Mouse (Mus musculus): ENCODE measurements around the gene Lamtor2. TPM values are rescaled to one million over a fixed set of nuclear protein-coding genes. Genes with fewer than 3 reads are reported as not detected.
A peak's percentile ranks its signal among the peaks of the same experiment; 100 is the strongest.

Gene Lamtor2
- polyA plus RNA-seq, 1 experiment from 2014 or later = 194 TPM

DNA sequence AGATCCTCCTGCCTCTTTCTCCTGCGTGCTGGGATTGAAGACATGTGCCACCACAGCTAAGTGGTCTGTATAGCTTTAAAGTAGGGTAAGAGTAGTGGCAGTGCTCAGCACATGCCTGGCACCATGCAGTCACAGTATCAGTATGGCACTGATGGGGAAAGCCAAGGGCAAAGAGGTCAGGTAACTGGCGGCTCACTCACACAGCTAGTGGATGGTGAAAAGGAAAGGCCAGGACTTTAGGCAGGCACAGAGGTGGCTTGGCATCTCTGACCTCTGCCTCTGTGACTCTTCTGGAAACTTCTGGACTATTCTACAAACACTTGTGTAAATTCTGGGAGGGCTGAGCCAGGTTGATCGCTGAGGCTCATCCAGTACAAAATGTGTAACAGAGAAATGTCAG is 13.2 kb upstream of the Lamtor2 start:
- Histone ChIP-seq H3K27ac (no peak overlapping the region), H3K4me2 (no peak overlapping the region), H3K4me1 (no peaks in the 10 kb centered on the region), H3K27me3 (no peaks in the 10 kb centered on the region), H3K9ac (no peak overlapping the region), H3K4me3 (no peak overlapping the region), H3K9me3 (no peaks in the 10 kb centered on the region), H3K36me3 (peaks cover 92% of the 10 kb centered on the region)
- 81% methylated on average over 3 of the region's 3 CpGs for WGBS
- no peak for ATAC-seq (ENCODE audit: insufficient number of reproducible peaks, low FRiP score, low TSS enrichment, low read depth)

DNA sequence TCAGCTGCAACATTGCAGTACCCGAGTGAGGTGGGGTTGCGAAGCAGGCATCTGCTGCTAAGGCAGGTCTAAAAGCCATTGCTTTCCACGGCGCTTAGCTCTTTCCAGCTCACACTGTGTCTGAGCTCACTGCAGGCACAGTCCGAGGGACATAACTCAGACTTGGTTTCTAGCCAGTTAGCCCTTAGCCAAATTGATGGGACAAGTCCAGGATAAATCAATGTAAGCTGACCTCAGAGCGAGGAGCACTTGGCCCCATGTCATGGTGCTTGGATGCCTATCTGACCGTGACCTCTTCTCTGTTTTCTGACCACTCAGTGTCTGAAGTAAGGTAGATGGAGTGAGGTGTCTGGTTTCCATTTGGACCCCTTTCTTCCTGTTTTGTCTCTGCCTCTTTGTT is 11.1 kb upstream of the Lamtor2 start:
- Histone ChIP-seq H3K9ac (no peak overlapping the region), H3K36me3 (peaks cover 98% of the 10 kb centered on the region), H3K27me3 (no peaks in the 10 kb centered on the region), H3K4me1 (no peaks in the 10 kb centered on the region), H3K4me3 (no peak overlapping the region), H3K4me2 (no peak overlapping the region), H3K9me3 (no peaks in the 10 kb centered on the region), H3K27ac (no peak overlapping the region)
- ATAC-seq (ENCODE audit: insufficient number of reproducible peaks, low FRiP score, low TSS enrichment, low read depth) = no peak
- 86% methylated on average over 7 of the region's 7 CpGs for WGBS

DNA sequence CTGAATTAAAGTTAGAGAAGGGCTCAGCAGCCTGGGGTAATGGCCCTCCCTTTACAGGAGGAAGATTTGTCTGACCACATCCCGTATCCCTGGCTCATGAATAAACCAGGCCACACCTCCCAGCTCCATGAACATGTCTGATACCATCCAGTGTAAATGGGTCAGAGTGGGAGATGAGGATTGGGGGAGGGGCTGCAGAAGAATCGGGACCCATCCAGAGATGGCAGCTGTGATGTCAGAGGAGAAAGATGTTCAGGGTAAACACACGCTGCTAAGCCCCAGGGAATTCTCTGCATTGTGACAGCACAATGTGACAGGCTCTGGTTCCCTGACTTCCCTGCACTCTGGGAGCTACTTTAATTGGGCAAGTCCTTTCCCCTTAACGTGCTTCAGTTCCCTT is 10.6 kb upstream of the Lamtor2 start:
- Histone ChIP-seq H3K4me3 (no peak overlapping the region), H3K9ac (no peak overlapping the region), H3K27me3 (no peaks in the 10 kb centered on the region), H3K9me3 (no peaks in the 10 kb centered on the region), H3K4me2 (no peak overlapping the region), H3K36me3 (peaks cover 98% of the 10 kb centered on the region), H3K27ac (no peak overlapping the region), H3K4me1 (no peaks in the 10 kb centered on the region)
- no peak for ATAC-seq (ENCODE audit: insufficient number of reproducible peaks, low FRiP score, low TSS enrichment, low read depth)
- 82% methylated on average over 4 of the region's 4 CpGs for WGBS

DNA sequence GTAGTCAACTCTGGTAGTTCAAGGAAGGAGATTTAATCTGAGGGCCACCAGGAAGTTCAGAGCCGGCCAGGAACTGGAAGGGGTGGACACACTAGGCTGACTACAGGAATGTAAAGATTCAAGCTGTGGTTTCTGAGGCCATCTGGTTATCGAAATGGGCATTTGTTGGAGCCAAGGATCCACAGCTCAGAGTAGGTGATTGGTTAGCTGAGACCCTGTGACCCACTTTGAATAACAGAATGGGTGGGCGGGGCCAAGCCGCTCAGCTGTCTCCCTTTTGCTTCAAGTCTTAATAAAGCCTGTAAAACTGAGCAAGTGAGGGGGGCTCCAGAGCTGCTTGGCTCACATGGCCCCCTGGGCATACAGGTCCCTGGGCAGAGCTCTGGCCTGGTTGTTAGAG is 9.1 kb upstream of the Lamtor2 start:
- Histone ChIP-seq H3K4me1 (no peaks in the 10 kb centered on the region), H3K36me3 (peaks cover 98% of the 10 kb centered on the region), H3K4me2 (no peak overlapping the region), H3K9me3 (no peaks in the 10 kb centered on the region), H3K27me3 (no peaks in the 10 kb centered on the region), H3K4me3 (no peak overlapping the region), H3K9ac (no peak overlapping the region), H3K27ac (no peak overlapping the region)
- no peak for ATAC-seq (ENCODE audit: insufficient number of reproducible peaks, low FRiP score, low TSS enrichment, low read depth)
- WGBS = 70% methylated on average over 4 of the region's 4 CpGs

GRCm38 (mm10) chr3:88559596-88559995 is 6.7 kb upstream of the Lamtor2 start:
- Histone ChIP-seq H3K9ac (no peak overlapping the region), H3K27ac (no peak overlapping the region), H3K9me3 (no peaks in the 10 kb centered on the region), H3K4me3 (no peak overlapping the region), H3K4me1 (peaks cover 12% of the 10 kb centered on the region), H3K27me3 (no peaks in the 10 kb centered on the region), H3K4me2 (no peak overlapping the region), H3K36me3 (peaks cover 92% of the 10 kb centered on the region)
- no peak for ATAC-seq (ENCODE audit: insufficient number of reproducible peaks, low FRiP score, low TSS enrichment, low read depth)
- WGBS = 91% methylated on average over 9 of the region's 9 CpGs

DNA sequence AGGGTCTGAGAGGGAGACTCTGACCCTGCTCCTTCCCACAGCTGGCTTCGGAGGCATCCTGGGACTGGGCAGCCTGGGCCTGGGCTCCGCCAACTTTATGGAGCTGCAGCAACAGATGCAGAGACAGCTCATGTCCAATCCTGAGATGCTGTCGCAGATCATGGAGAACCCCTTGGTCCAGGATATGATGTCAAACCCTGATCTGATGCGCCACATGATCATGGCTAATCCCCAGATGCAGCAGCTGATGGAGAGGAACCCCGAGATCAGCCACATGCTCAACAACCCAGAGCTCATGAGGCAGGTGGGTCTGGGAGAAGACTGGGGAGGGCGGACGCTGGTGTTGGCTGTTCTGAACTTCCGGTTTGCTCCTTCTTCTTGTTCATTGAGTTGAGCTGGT is 3.7 kb upstream of the Lamtor2 start:
- Histone ChIP-seq H3K9me3 (no peaks in the 10 kb centered on the region), H3K27me3 (no peaks in the 10 kb centered on the region), H3K4me2 (no peak overlapping the region), H3K4me3 (no peak overlapping the region), H3K4me1 (peaks cover 22% of the 10 kb centered on the region), H3K36me3 (peaks cover 62% of the 10 kb centered on the region), H3K27ac (no peak overlapping the region), H3K9ac (no peak overlapping the region)
- no peak for ATAC-seq (ENCODE audit: insufficient number of reproducible peaks, low FRiP score, low TSS enrichment, low read depth)
- WGBS = 96% methylated on average over 8 of the region's 8 CpGs

- no peak overlapping the region for H3K27ac ChIP-seq
- peaks cover 26% of the 10 kb centered on the region for H3K4me1 ChIP-seq
- WGBS = 94% methylated on average over 6 of the region's 6 CpGs
- no peaks in the 10 kb centered on the region for H3K9me3 ChIP-seq
- no peak overlapping the region for H3K4me3 ChIP-seq
- H3K9ac ChIP-seq = no peak overlapping the region
- no peak for ATAC-seq (ENCODE audit: insufficient number of reproducible peaks, low FRiP score, low TSS enrichment, low read depth)
- no peak overlapping the region for H3K4me2 ChIP-seq
- peaks cover 53% of the 10 kb centered on the region for H3K36me3 ChIP-seq
- H3K27me3 ChIP-seq = no peaks in the 10 kb centered on the region
Measured at GRCm38 (mm10) chr3:88555731-88556130, 2.9 kb upstream of the Lamtor2 start.

DNA sequence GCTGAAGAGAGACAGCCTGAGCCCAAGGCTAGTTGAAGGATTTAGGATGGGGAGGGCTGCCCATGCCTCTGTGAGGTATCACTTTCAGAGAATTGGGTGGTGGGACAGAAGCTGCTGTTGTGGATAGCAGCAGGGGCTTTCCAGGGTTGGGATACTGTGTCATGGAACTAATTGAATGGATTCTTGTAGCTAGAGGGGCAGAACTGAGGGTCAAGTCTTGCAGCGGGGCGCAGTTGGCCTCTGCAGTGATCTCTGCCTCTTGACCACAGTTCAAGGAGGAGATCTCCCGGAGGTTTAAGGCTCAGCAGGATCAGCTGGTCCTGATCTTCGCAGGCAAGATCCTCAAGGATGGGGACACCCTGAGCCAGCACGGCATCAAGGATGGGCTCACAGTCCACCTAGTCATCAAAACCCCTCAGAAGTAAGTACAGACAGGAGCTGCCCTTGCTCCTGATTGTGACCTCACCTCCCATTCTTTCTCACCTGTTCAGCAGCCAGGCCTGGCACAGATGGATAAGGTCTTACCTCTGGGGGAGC is 2.3 kb upstream of the Lamtor2 start:
- WGBS = 85% methylated on average over 5 of the region's 5 CpGs

GRCm38 (mm10) chr3:88553880-88554586 is 1.2 kb upstream of the Lamtor2 start:
- H3K4me3 ChIP-seq = peak overlapping the region; percentile 63
- peaks cover 31% of the 10 kb centered on the region for H3K4me1 ChIP-seq
- H3K36me3 ChIP-seq = peaks cover 36% of the 10 kb centered on the region
- H3K9me3 ChIP-seq = no peaks in the 10 kb centered on the region
- peak; percentile 30; the same call in 1 of the 2 replicates for ATAC-seq (ENCODE audit: insufficient number of reproducible peaks, low FRiP score, low TSS enrichment, low read depth)
- peak overlapping the region; percentile 79 for H3K4me2 ChIP-seq
- under 1% methylated on average over 40 of the region's 41 CpGs for WGBS
- H3K27me3 ChIP-seq = no peaks in the 10 kb centered on the region
- peak overlapping the region; percentile 55 for H3K9ac ChIP-seq
- peak overlapping the region; percentile 97 for H3K27ac ChIP-seq

More for the DNA sequence above, 2.3 kb upstream of the Lamtor2 start:
- Histone ChIP-seq H3K27me3 (no peaks in the 10 kb centered on the region), H3K9me3 (no peaks in the 10 kb centered on the region), H3K4me3 (no peak overlapping the region), H3K36me3 (peaks cover 47% of the 10 kb centered on the region), H3K4me1 (peaks cover 30% of the 10 kb centered on the region), H3K9ac (no peak overlapping the region), H3K27ac (no peak overlapping the region), H3K4me2 (no peak overlapping the region)
- ATAC-seq (ENCODE audit: insufficient number of reproducible peaks, low FRiP score, low TSS enrichment, low read depth) = no peak

DNA sequence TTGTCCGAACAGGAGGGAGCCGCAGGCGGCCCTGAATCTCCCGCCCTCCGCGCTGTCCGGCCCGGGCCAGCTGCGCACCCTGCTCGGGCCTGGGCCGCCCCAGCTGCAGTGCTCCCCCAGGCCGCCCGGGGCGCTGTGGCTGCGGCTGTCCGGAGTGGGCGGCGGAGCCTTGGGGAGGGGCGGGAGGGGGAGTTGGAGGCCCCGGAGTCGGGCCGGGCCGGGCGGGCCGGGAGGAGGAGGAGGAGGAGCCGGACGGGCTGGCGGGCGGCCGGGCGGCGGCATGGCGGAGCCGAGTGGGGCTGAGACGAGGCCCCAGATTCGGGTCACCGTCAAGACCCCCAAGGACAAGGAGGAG is 628 bp upstream of the Lamtor2 start, which contains the start of gene Ubqln4:
Gene Ubqln4 (plus strand): TSS at position 234 of the 355 bp plus-strand sequence.
- Histone ChIP-seq H3K9me3 (no peaks in the 10 kb centered on the region), H3K9ac (peak within 1 kb of the TSS; percentile 55), H3K4me1 (peaks cover 31% of the 10 kb centered on the region), H3K27ac (peak within 1 kb of the TSS; percentile 97), H3K27me3 (no peaks in the 10 kb centered on the region), H3K4me2 (peak within 1 kb of the TSS; percentile 79), H3K4me3 (peak within 1 kb of the TSS; percentile 63), H3K36me3 (peaks cover 36% of the 10 kb centered on the region)
- WGBS = under 1% methylated on average over 32 of the region's 37 CpGs
- peak; percentile 85 for ATAC-seq (ENCODE audit: insufficient number of reproducible peaks, low FRiP score, low TSS enrichment, low read depth)

GRCm38 (mm10) chr3:88552082-88552645 is 710 bp downstream of the Lamtor2 start:
- WGBS = 19% methylated on average over 16 of the region's 16 CpGs
- no peaks in the 10 kb centered on the region for H3K9me3 ChIP-seq
- H3K27me3 ChIP-seq = no peaks in the 10 kb centered on the region
- peak overlapping the region; percentile 63 for H3K4me3 ChIP-seq
- H3K4me2 ChIP-seq = peak overlapping the region; percentile 79
- H3K27ac ChIP-seq = peak overlapping the region; percentile 97
- H3K4me1 ChIP-seq = peaks cover 34% of the 10 kb centered on the region
- peaks cover 23% of the 10 kb centered on the region for H3K36me3 ChIP-seq
- H3K9ac ChIP-seq = peak overlapping the region; percentile 50
- no peak for ATAC-seq (ENCODE audit: insufficient number of reproducible peaks, low FRiP score, low TSS enrichment, low read depth)

GRCm38 (mm10) chr3:88551586-88551985 is 1.3 kb downstream of the Lamtor2 start:
- ATAC-seq (ENCODE audit: insufficient number of reproducible peaks, low FRiP score, low TSS enrichment, low read depth) = no peak
- H3K9me3 ChIP-seq = no peaks in the 10 kb centered on the region
- H3K4me3 ChIP-seq = peak overlapping the region; percentile 63
- H3K36me3 ChIP-seq = peaks cover 18% of the 10 kb centered on the region
- H3K4me1 ChIP-seq = peaks cover 38% of the 10 kb centered on the region
- no peaks in the 10 kb centered on the region for H3K27me3 ChIP-seq
- no peak overlapping the region; the same call in 1 of the 2 replicates for H3K4me2 ChIP-seq
- no peak overlapping the region for H3K9ac ChIP-seq
- no peak overlapping the region for H3K27ac ChIP-seq
- WGBS = 79% methylated on average over 4 of the region's 4 CpGs
